Mouse (Mus musculus) layer of hippocampus, adult 8-10 months (tissue): ENCODE results near the gene Rnf152. TPM values are rescaled to one million over a fixed set of nuclear protein-coding genes. Genes with fewer than 3 reads are reported as not detected.

ENCODE experiments used
- DNase-seq, 2 experiments: peaks; one replicate each; pipeline ENCODE4 v3.0.0; 2022; ENCODE audit warnings: low spot score in 2 of 2
- total RNA-seq, 4 experiments: library from RNA; stranded (reverse); gene quantifications; 2 replicates each; pipeline ENCODE4 v1.2.4; 2022

The Rnf152 gene
- total RNA-seq, 4 experiments from 2014 or later = 2.9 to 3.2 (median 3.0) TPM

DNA sequence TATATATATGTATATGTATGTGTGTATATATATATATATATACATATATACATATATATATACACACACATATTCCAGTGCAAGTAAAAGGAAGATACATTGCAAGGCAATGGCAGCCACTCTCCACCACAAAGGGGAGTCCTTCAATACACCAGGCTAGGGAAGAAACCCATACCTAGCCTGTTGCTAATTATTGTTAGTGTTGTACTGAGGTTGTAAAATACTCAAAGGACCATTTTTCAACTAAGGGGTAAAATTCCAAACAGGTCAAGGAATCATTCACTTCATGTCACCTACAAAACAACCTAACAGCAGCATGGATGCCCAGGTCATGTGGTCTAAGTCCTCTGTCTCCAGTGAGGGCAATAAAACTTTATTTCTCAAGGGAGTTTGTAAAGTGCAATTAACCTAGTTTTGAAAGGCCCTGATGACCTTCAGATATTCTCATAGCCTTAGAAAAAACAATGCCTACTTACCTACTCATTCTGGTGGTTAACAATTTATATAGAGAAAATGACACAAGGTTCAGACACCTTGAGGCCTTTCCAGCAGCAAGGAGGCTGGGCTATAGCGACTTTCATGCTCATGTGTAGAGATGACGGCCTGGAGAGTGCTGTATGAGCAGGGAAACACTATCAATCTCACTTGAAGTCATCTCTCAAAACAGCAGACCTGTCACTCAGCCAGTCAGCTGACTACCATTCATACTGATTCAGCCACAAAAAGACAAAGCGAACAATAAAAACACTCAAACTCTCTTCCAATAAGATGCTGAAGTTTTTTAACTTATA is 42.3 kb downstream of the Rnf152 start:
- no peak for DNase-seq

GRCm38 (mm10) chr1:105312601-105312901 is 44.0 kb downstream of the Rnf152 start:
- no peak for DNase-seq

GRCm38 (mm10) chr1:105311899-105312600 is 44.5 kb downstream of the Rnf152 start:
- no peak for DNase-seq

DNA sequence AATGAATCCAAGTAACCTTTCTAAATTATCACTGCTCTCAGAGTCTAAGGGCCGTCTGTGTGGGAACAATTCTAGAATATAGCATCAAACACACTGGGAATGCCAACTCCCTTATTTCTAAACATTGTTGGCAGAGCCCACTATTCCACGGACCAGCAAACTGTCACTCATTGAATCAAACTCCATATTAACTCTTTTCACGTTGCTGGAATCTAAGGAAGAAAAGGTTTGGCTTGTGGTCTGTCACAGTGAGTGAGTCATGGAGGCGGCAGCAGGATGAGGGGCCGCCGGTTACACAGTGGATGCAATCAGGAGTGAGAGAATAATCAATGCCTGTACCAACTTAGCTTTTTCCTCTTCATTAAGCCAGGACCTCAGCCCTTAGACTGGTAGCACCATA is 54.3 kb downstream of the Rnf152 start:
- DNase-seq = no peak

- no peak for DNase-seq
Measured at GRCm38 (mm10) chr1:105301764-105302163, 54.7 kb downstream of the Rnf152 start.

DNA sequence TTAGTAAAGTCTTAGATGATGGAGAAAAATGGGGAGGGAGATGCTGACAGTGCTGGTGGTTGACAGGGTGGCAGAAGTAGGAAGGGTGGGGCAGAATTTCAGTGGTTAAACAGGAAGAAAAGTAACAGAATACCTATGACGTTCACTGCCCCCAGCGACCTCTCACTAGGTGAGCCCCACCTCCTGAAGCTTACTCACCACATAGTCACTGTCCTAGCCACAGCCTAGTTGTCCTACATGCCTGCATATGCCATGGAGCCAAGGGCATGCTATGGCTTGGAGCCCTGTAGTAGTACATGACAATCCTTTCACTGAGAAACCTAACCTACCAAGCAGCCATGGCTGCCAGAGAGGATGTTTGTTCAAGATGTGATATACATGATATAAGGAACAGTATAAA is 64.7 kb downstream of the Rnf152 start:
- DNase-seq = no peak

DNA sequence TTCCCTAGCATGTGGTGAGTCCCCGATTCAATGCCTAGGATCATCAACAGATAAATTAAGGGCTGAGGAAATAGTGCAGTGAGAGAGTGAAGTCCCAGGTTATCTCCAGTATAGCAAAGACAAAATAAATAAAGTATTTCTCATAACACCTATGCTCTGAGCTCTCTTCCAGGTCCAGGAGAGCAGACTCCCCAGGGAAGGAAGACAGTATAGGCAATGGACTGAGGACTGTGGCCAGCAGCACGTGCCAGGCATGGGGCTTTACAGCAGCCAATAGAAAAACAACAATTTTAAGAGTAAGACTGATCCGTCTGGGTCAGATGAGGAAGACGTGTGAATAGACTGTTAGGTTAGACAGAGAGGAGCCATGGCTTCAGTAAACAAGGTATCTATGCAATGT is 69.0 kb downstream of the Rnf152 start:
- DNase-seq = no peak

- DNase-seq = no peak
Measured at GRCm38 (mm10) chr1:105286906-105287305, 69.6 kb downstream of the Rnf152 start.

GRCm38 (mm10) chr1:105285001-105285400 is 71.5 kb downstream of the Rnf152 start:
- no peak for DNase-seq

GRCm38 (mm10) chr1:105284116-105284515 is 72.4 kb downstream of the Rnf152 start:
- DNase-seq = no peak

- no peak for DNase-seq
Measured at GRCm38 (mm10) chr1:105281277-105281676, 75.2 kb downstream of the Rnf152 start.

DNA sequence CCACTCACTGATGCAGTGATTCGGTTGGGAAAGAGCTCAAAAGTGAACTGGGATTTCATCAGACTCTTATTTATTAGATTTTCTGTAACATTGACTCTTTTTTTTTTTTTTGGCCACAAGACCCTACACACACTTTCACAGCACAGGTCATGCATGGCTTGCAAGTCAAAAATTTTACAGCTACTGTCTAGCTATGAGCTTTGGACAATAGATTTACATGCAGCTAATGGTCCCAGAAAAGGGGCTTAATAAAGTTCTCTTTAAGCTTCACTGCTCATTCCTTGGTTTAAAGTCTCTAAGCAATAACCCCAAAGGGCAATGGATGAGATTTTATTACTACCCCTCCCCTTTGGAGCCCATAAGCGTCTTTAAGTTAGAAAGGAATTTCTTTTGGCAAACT is 76.3 kb downstream of the Rnf152 start:
- no peak for DNase-seq

- no peak for DNase-seq
Measured at GRCm38 (mm10) chr1:105274500-105275194, 81.9 kb downstream of the Rnf152 start.

DNA sequence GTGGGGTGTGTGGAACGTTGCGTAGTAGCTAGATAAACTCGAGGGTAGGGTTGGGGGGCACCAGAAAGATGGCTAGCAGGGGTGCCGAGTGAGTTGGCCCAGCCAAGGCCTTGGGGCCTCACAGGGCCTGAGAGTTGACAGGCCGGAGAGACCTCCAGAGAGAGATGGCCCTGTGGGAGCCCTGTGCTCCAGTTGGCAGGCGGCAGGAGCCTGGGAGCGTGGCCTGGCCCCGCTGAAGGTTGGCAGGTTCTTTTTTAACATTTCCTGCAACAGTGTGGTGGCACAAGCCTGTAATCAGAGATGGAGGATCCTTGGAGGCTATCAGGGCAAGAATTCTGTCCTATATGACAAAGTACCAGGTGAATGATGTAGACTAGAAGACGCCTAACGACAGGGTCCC is 85.4 kb downstream of the Rnf152 start:
- DNase-seq = no peak

DNA sequence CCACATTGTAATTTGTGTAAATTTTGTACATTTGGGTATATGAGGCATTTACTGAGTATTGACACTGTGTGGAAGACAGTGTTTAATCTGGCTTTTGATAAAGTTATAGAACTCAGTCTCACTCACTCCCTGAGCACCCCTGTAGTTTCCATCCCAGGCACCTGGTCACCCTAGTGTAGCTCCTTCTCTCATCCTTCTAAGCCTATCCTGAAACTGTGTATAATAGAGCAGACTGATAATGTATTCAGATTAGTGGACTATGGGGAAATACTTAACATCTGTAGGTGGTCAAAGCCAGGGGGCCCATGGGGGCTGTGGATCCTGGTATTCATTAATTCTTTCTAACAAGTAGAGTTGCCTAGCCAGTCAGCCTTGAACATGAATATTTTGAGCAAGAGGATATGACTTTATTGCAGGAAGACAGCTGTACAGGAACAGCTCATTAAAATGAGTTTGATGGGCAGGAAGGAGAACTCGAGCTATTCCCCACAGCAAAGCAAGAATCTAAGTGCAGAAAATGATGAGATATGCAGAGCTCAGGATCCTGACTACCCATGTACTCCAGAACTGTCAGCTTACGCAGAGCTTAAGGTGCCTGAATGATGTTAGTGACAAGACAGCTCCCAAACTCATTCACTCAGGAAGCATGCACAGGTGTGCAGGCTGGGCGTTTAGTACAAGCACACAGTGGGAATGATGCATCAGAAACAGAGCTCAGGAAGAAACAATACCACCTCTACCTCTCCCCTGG is 93.1 kb downstream of the Rnf152 start:
- DNase-seq = no peak

DNA sequence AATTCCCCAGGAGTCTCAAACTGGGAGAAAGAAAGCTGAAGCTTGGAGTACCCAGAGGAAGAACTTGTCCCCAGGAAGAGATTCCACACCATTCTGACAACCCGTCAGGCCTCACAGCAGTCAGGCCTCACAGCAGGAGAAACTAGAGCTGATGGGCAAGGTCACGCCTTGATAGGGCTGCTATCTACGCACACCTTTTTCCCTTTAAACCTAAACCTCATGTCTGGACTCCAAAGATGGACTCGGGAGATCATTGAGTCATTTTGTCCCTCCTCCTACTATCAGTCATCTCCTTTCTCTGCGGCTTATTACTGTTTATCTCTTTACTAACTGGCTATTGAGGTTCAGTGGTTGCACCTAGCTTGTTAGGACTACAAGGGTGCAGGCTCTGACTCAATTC is 96.3 kb downstream of the Rnf152 start:
- DNase-seq = no peak

GRCm38 (mm10) chr1:105257199-105257598 is 99.3 kb downstream of the Rnf152 start:
- DNase-seq = no peak

- no peak for DNase-seq
Measured at GRCm38 (mm10) chr1:105249190-105249589, 107.3 kb downstream of the Rnf152 start.

GRCm38 (mm10) chr1:105246651-105247050 is 109.9 kb downstream of the Rnf152 start:
- DNase-seq = no peak

GRCm38 (mm10) chr1:105246075-105246574 is 110.4 kb downstream of the Rnf152 start:
- DNase-seq = no peak

GRCm38 (mm10) chr1:105243359-105244142 is 113.0 kb downstream of the Rnf152 start:
- no peak for DNase-seq
